ENCODE assay signal across 10 mouse cellular contexts in the genomic region with DNA sequence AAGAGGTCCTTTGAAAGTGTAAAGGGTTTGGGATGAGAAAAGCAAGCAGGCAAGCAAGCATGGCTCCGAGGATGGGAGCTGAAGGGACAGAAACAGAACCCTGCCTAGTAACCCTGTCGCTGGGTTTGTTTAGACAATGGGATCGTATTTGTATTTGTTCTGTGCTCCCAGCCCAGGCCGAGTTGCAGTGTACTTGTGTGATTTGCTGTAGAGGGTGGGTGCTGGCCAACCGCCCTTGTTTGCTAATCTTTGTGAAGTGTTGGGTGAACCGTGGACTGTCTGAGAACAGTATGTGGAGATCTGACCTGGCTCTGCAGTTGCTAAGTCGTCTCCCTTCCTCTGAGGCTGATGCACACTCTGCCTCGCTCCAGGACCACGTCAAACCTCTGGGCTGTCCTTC.
DNase-seq lines count a peak whose midpoint lies in the region; ATAC-seq and TF ChIP-seq lines count a peak whose summit lies in the region.
"Had no signal": no experiment of that assay in that cellular context is flagged by ENCODE, and none has a peak within 500 bp of the region (broad histone marks: within the 10 kb centered on the region; RNA-seq: fewer than 3 reads in every experiment).

No protein-coding gene starts in this region.

- no peak for ATAC-seq in midbrain, postnatal 0 days (ENCODE audit: low FRiP score)
- ATAC-seq in liver, postnatal 0 days = peak; percentile 71; the same call in 1 of the 2 replicates
- peak; percentile 56; the same call in 1 of the 2 replicates for ATAC-seq in stomach, embryonic 16.5 days (ENCODE audit: insufficient read depth, low FRiP score)

- no peak overlapping the region for H3K4me3 ChIP-seq in midbrain, embryonic 10.5 days
- no peak overlapping the region for H3K4me3 ChIP-seq in midbrain, postnatal 0 days (ENCODE audit: low read depth, low read length)
- H3K4me3 ChIP-seq in liver, postnatal 0 days (ENCODE audit: low read depth, low read length) = no peak overlapping the region
- no peak overlapping the region for H3K4me3 ChIP-seq in stomach, embryonic 16.5 days (replicated peaks; ENCODE audit: low read length)
- no peak overlapping the region for H3K4me3 ChIP-seq in cerebellum, adult 2 months (replicated peaks; ENCODE audit: insufficient read depth, low read depth, low read length)
- H3K4me3 ChIP-seq: embryonic facial prominence, embryonic 10.5 days had no signal

- peaks cover 51% of the 10 kb centered on the region for H3K4me1 ChIP-seq in midbrain, embryonic 10.5 days
- peaks cover 20% of the 10 kb centered on the region; the same call in 1 of the 2 replicates for H3K4me1 ChIP-seq in midbrain, postnatal 0 days (ENCODE audit: insufficient read depth, low read length)
- H3K4me1 ChIP-seq in liver, postnatal 0 days (ENCODE audit: insufficient read depth) = peaks cover 20% of the 10 kb centered on the region
- H3K4me1 ChIP-seq in stomach, embryonic 16.5 days (ENCODE audit: control insufficient read depth, insufficient read depth, low read length) = peaks cover 8% of the 10 kb centered on the region; the same call in 1 of the 2 replicates
- H3K4me1 ChIP-seq in cerebellum, adult 2 months (ENCODE audit: control insufficient read depth, insufficient read depth, low read length) = peaks cover 32% of the 10 kb centered on the region

- H3K9ac ChIP-seq in midbrain, postnatal 0 days (replicated peaks; ENCODE audit: low read length, poor library complexity, severe bottlenecking) = no peak overlapping the region
- H3K9ac ChIP-seq in liver, postnatal 0 days (replicated peaks) = no peak overlapping the region
- 0 out of 2 replicates have a peak overlapping the region, but pooled peaks have one; percentile 37 for H3K9ac ChIP-seq in stomach, embryonic 16.5 days (ENCODE audit: low read length)

- H3K4me2 ChIP-seq in midbrain, postnatal 0 days (ENCODE audit: low read depth, low read length, poor library complexity, severe bottlenecking) = no peak overlapping the region
- H3K4me2 ChIP-seq in liver, postnatal 0 days (ENCODE audit: low read depth, low read length) = peak overlapping the region; percentile 35; the same call in 1 of the 2 replicates
- H3K4me2 ChIP-seq in stomach, embryonic 16.5 days (ENCODE audit: low read depth, low read length) = peak overlapping the region; percentile 13; the same call in 1 of the 2 replicates

- no peaks in the 10 kb centered on the region for H3K36me3 ChIP-seq in midbrain, embryonic 10.5 days
- no peaks in the 10 kb centered on the region for H3K36me3 ChIP-seq in midbrain, postnatal 0 days (ENCODE audit: insufficient read depth, low read length)
- no peaks in the 10 kb centered on the region for H3K36me3 ChIP-seq in liver, postnatal 0 days (replicated peaks; ENCODE audit: insufficient read depth, low read length)
- H3K36me3 ChIP-seq in stomach, embryonic 16.5 days (ENCODE audit: control insufficient read depth, insufficient read depth, low read length) = no peaks in the 10 kb centered on the region
- H3K36me3 ChIP-seq: embryonic facial prominence, embryonic 10.5 days had no signal

- no peak for TF ChIP-seq CTCF in midbrain, postnatal 0 days (IDR thresholded peaks at IDR 0.05)
- no peak for TF ChIP-seq CTCF in liver, postnatal 0 days (IDR thresholded peaks at IDR 0.05; ENCODE audit: low read depth)
- no peak for TF ChIP-seq CTCF in cerebellum, adult 2 months (IDR thresholded peaks at IDR 0.05; ENCODE audit: borderline replicate concordance, insufficient read depth, low read depth, low read length)

- H3K27me3 ChIP-seq in midbrain, embryonic 10.5 days (ENCODE audit: low read depth, poor library complexity, severe bottlenecking) = no peaks in the 10 kb centered on the region
- H3K27me3 ChIP-seq in midbrain, postnatal 0 days (ENCODE audit: insufficient read depth, low read length) = no peaks in the 10 kb centered on the region
- no peaks in the 10 kb centered on the region for H3K27me3 ChIP-seq in liver, postnatal 0 days (ENCODE audit: insufficient read depth, low read length)
- H3K27me3 ChIP-seq in stomach, embryonic 16.5 days (ENCODE audit: control insufficient read depth, insufficient read depth, low read length) = no peaks in the 10 kb centered on the region
- no peaks in the 10 kb centered on the region for H3K27me3 ChIP-seq in cerebellum, adult 2 months (ENCODE audit: control insufficient read depth, insufficient read depth, low read length)

- H3K9me3 ChIP-seq in midbrain, embryonic 10.5 days (replicated peaks) = no peaks in the 10 kb centered on the region
- H3K9me3 ChIP-seq in midbrain, postnatal 0 days (ENCODE audit: low read length) = no peaks in the 10 kb centered on the region
- no peaks in the 10 kb centered on the region for H3K9me3 ChIP-seq in liver, postnatal 0 days (ENCODE audit: low read length)
- no peaks in the 10 kb centered on the region for H3K9me3 ChIP-seq in stomach, embryonic 16.5 days (replicated peaks; ENCODE audit: control insufficient read depth, low read length)
- H3K9me3 ChIP-seq: embryonic facial prominence, embryonic 10.5 days had no signal

- H3K27ac ChIP-seq in midbrain, embryonic 10.5 days (replicated peaks) = peak overlapping the region; percentile 50; the same call in 1 of the 2 replicates
- H3K27ac ChIP-seq in midbrain, postnatal 0 days (ENCODE audit: low read depth, low read length) = no peak overlapping the region
- peak overlapping the region; percentile 34 for H3K27ac ChIP-seq in liver, postnatal 0 days (ENCODE audit: low read depth)
- H3K27ac ChIP-seq in stomach, embryonic 16.5 days (ENCODE audit: low read length) = peak overlapping the region; percentile 51; the same call in 1 of the 2 replicates
- no peak overlapping the region for H3K27ac ChIP-seq in cerebellum, adult 2 months (ENCODE audit: insufficient read depth, low read length)
- H3K27ac ChIP-seq: embryonic facial prominence, embryonic 10.5 days had no signal

- intact Hi-C loops in heart, postnatal 14 days (cut with DNase I) = loop anchor here (5.0 kb wide), 1 partner anchor 85 kb away; no protein-coding TSS in a partner anchor

- DNase-seq in midbrain, embryonic 10.5 days (ENCODE audit: low spot score) = no peak
- DNase-seq in midbrain, postnatal 0 days (ENCODE audit: low spot score) = no peak
- DNase-seq in heart, postnatal 14 days = peak; percentile 35 to 46
- peak; percentile 48 for DNase-seq in liver, postnatal 0 days
- DNase-seq in cerebellum, adult 2 months = no peak
- DNase-seq in adrenal gland, postnatal 25 days = no peak
- DNase-seq: right cerebral cortex, postnatal 14 days; thymus, adult 18-20 months had no signal

- 40% methylated on average over 9 of the region's 9 CpGs for WGBS in midbrain, embryonic 10.5 days
- WGBS in midbrain, postnatal 0 days = 49% methylated on average over 9 of the region's 9 CpGs
- WGBS in liver, postnatal 0 days (ENCODE audit: insufficient replicate concordance) = 31% methylated on average over 9 of the region's 9 CpGs
- 24% methylated on average over 9 of the region's 9 CpGs for WGBS in stomach, embryonic 16.5 days
- WGBS in cerebellum, adult 2 months = 74% methylated on average over 9 of the region's 9 CpGs

- TF ChIP-seq POLR2A in cerebellum, adult 2 months (IDR thresholded peaks at IDR 0.05; ENCODE audit: borderline replicate concordance, insufficient read depth, low read length) = no peak

- no peak for TF ChIP-seq EP300 in liver, postnatal 0 days (IDR thresholded peaks at IDR 0.05; ENCODE audit: low read depth)

Comparison
In these comparisons a context has a peak if more than half of its experiments do, and no peak if none do; other contexts are left out.
1. H3K27ac ChIP-seq: peak in midbrain, embryonic 10.5 days (single experiment), liver, postnatal 0 days (single experiment) and stomach, embryonic 16.5 days (single experiment); none in midbrain, postnatal 0 days (single experiment) and cerebellum, adult 2 months (single experiment).
2. DNase-seq: peak in heart, postnatal 14 days (2 of 2) and liver, postnatal 0 days (single experiment); none in midbrain, embryonic 10.5 days (single experiment), midbrain, postnatal 0 days (single experiment), cerebellum, adult 2 months (0 of 2) and adrenal gland, postnatal 25 days (single experiment).